Mouse (Mus musculus): ENCODE data around the gene Dennd1a.

DNA sequence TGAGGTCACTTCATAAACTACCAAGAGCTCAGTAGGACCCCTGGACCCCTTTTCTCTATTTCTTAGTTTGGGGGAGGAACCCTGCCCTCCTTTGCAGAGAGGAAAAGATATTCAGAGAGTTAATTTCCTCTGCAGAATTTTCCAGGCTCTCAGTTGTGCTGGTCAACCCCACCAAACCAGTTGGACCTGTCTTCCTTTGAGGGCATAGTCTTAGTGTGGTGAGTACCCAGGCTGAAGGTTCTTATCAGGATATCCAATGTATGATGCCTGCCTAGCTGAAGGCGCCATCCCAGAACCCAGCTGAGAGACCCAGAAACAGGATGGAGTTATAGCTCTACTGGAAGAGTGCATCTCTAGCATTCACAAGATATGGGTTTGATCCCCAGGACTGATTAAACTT lies 536.1 kb downstream of the Dennd1a start:
- TF ChIP-seq CTCF (IDR thresholded peaks at IDR 0.05; ENCODE audit: low read depth) (no peak), EP300 (optimal IDR thresholded peaks at IDR 0.05) (no peak)

All from stomach, postnatal 0 days (tissue).